Mouse (Mus musculus): Measurements from ENCODE around the gene Rnf135. TPM values are rescaled to one million over a fixed set of nuclear protein-coding genes. Genes with fewer than 3 reads are reported as not detected.
"Not testable (repeated sequence)": the region's sequence is repeated elsewhere in the genome, so short reads cannot be mapped to it uniquely, and the experiment has no call there.

The Rnf135 gene
- total RNA-seq (2021), result 1 to 10 TPM; 5.0 to 7.0 TPM

- DNase-seq (ENCODE audit: low spot score in 2 of 2), result peak; percentile 71 to 74
- intact Hi-C loops (cut with DNase I), result no loop called here
These were observed at the start of gene Rnf135 for GRCm38 (mm10) chr11:80183705-80184255. Rnf135 (plus strand) TSS chr11:80183851.

- no peak for DNase-seq (ENCODE audit: low spot score in 2 of 2)
These were observed 48.9 kb upstream of the Rnf135 start for GRCm38 (mm10) chr11:80134744-80135143.

GRCm38 (mm10) chr11:80135954-80136683 lies 47.5 kb upstream of the Rnf135 start:
- intact Hi-C loops (cut with DNase I), result no loop called here
- no peak for DNase-seq (ENCODE audit: low spot score in 2 of 2)

More at GRCm38 (mm10) chr11:80134744-80135143, 48.9 kb upstream of the Rnf135 start:
- intact Hi-C loops (cut with DNase I), result no loop called here

- intact Hi-C loops (cut with DNase I), result no loop called here
- DNase-seq (ENCODE audit: low spot score in 2 of 2), result no peak
These were observed 46.9 kb upstream of the Rnf135 start for GRCm38 (mm10) chr11:80136786-80137185.

GRCm38 (mm10) chr11:80137773-80138172 lies 45.9 kb upstream of the Rnf135 start:
- DNase-seq (ENCODE audit: low spot score in 2 of 2), result no peak
- intact Hi-C loops (cut with DNase I), result no loop called here

- DNase-seq (ENCODE audit: low spot score in 2 of 2), result peak; percentile 85 to 87
- intact Hi-C loops (cut with DNase I), result no loop called here
These were observed 41.7 kb upstream of the Rnf135 start, which contains the start of gene Tefm for GRCm38 (mm10) chr11:80141825-80142521. Tefm (minus strand) TSS chr11:80142175.

GRCm38 (mm10) chr11:80142872-80143271 lies 40.8 kb upstream of the Rnf135 start:
- DNase-seq (ENCODE audit: low spot score in 2 of 2), result no peak
- intact Hi-C loops (cut with DNase I), result no loop called here

GRCm38 (mm10) chr11:80145787-80146275 lies 37.8 kb upstream of the Rnf135 start:
- intact Hi-C loops (cut with DNase I), result no loop called here
- no peak for DNase-seq (ENCODE audit: low spot score in 2 of 2)

- DNase-seq (ENCODE audit: low spot score in 2 of 2), result no peak
- intact Hi-C loops (cut with DNase I), result no loop called here
These were observed 35.9 kb upstream of the Rnf135 start for GRCm38 (mm10) chr11:80147748-80148147.

GRCm38 (mm10) chr11:80148313-80148712 lies 35.3 kb upstream of the Rnf135 start:
- DNase-seq (ENCODE audit: low spot score in 2 of 2), result no peak
- intact Hi-C loops (cut with DNase I), result no loop called here

GRCm38 (mm10) chr11:80148974-80149373 lies 34.7 kb upstream of the Rnf135 start:
- DNase-seq (ENCODE audit: low spot score in 2 of 2); intact Hi-C loops (cut with DNase I): not testable (repeated sequence)

- DNase-seq (ENCODE audit: low spot score in 2 of 2), result no peak
- intact Hi-C loops (cut with DNase I), result no loop called here
These were observed 34.1 kb upstream of the Rnf135 start for GRCm38 (mm10) chr11:80149412-80150023.

- no peak for DNase-seq (ENCODE audit: low spot score in 2 of 2)
- intact Hi-C loops (cut with DNase I), result no loop called here
These were observed 33.1 kb upstream of the Rnf135 start for GRCm38 (mm10) chr11:80150566-80150965.

GRCm38 (mm10) chr11:80151541-80151940 lies 32.1 kb upstream of the Rnf135 start:
- DNase-seq (ENCODE audit: low spot score in 2 of 2), result no peak
- intact Hi-C loops (cut with DNase I), result no loop called here

- intact Hi-C loops (cut with DNase I), result no loop called here
- DNase-seq (ENCODE audit: low spot score in 2 of 2), result no peak
These were observed 31.3 kb upstream of the Rnf135 start for GRCm38 (mm10) chr11:80152376-80152775.

GRCm38 (mm10) chr11:80153857-80154495 lies 29.7 kb upstream of the Rnf135 start, which contains the start of gene Adap2:
Adap2 (plus strand) TSS chr11:80154105.
- intact Hi-C loops (cut with DNase I), result no loop called here
- DNase-seq (ENCODE audit: low spot score in 2 of 2), result peak; percentile 51 to 67

- intact Hi-C loops (cut with DNase I), result no loop called here
- DNase-seq (ENCODE audit: low spot score in 2 of 2), result no peak
These were observed 29.1 kb upstream of the Rnf135 start for GRCm38 (mm10) chr11:80154501-80154900.

GRCm38 (mm10) chr11:80155541-80155940 lies 28.1 kb upstream of the Rnf135 start:
- no peak for DNase-seq (ENCODE audit: low spot score in 2 of 2)
- intact Hi-C loops (cut with DNase I), result no loop called here

- no peak for DNase-seq (ENCODE audit: low spot score in 2 of 2)
- intact Hi-C loops (cut with DNase I), result no loop called here
These were observed 27.7 kb upstream of the Rnf135 start for GRCm38 (mm10) chr11:80155961-80156360.

- intact Hi-C loops (cut with DNase I), result no loop called here
- DNase-seq (ENCODE audit: low spot score in 2 of 2), result no peak
These were observed 26.8 kb upstream of the Rnf135 start for GRCm38 (mm10) chr11:80156841-80157240.
